Mouse (Mus musculus) adrenal gland, postnatal 25 days (tissue): ENCODE measurements at regions not wholly inside any gene's neighbourhood (a gene's known extent, or its start where the extent isn't known, plus 50 kb on each side); places are given as distances from the start of the nearest gene placed in this dataset.

Experiments
- DNase-seq: peaks from one replicate; pipeline ENCODE4 v3.0.0; 2021; ENCODE audit warnings: mixed read lengths

- DNase-seq, result no peak
Measured at GRCm38 (mm10) chr9:117689946-117690345, 60.2 kb upstream of the Rbms3 start.
